Mouse (Mus musculus) liver, embryonic 11.5 days (tissue): ENCODE results near the gene 1700125H20Rik. TPM values are rescaled to one million over a fixed set of nuclear protein-coding genes. Genes with fewer than 3 reads are reported as not detected.
"Not testable (repeated sequence)": the region's sequence is repeated elsewhere in the genome, so short reads cannot be mapped to it uniquely, and the experiment has no call there.

Experiments used
- ATAC-seq: fragments of 200-750 bp; cut with Nextera tagmentation; replicated peaks from 2 replicates; pipeline ENCODE4 v1.8.0; 2017; ENCODE audit warnings: moderate number of reproducible peaks, mild to moderate bottlenecking, moderate TSS enrichment, moderate library complexity; ENCODE audit not compliant: low FRiP score
- DNase-seq: peaks from one replicate; pipeline ENCODE4 v3.0.0-alpha.2; 2017; ENCODE audit warnings: low spot score
- H3K27ac ChIP-seq: fragments of 300-500 bp; sonication (generic); 2 replicates; pipeline ENCODE4 v1.5.1; 2014; ENCODE audit warnings: mild to moderate bottlenecking, low read depth, low read length, control low read depth
- H3K27me3 ChIP-seq: fragments of 300-500 bp; sonication (generic); replicated peaks from 2 replicates; pipeline ENCODE4 v1.6.1; 2014; ENCODE audit warnings: low read length, mixed read lengths; ENCODE audit not compliant: control insufficient read depth, insufficient read depth
- H3K36me3 ChIP-seq: fragments of 300-500 bp; sonication (generic); 2 replicates; pipeline ENCODE4 v1.6.1; 2014; ENCODE audit warnings: mild to moderate bottlenecking, low read length, moderate library complexity, mixed read lengths; ENCODE audit not compliant: control insufficient read depth, insufficient read depth
- H3K4me1 ChIP-seq: fragments of 300-500 bp; sonication (generic); replicated peaks from 2 replicates; pipeline ENCODE4 v1.6.1; 2014; ENCODE audit warnings: low read length, mixed read lengths; ENCODE audit not compliant: control insufficient read depth, insufficient read depth
- H3K4me2 ChIP-seq: fragments of 300-500 bp; sonication (generic); 2 replicates; pipeline ENCODE4 v1.6.1; 2014; ENCODE audit warnings: mild to moderate bottlenecking, control low read depth, moderate library complexity
- H3K4me3 ChIP-seq: fragments of 300-500 bp; sonication (generic); 2 replicates; pipeline ENCODE4 v1.5.1; 2014; ENCODE audit warnings: low read depth, low read length, control low read depth
- H3K9ac ChIP-seq: fragments of 300-500 bp; sonication (generic); 2 replicates; pipeline ENCODE4 v1.6.1; 2014; ENCODE audit warnings: low read depth, low read length, control low read depth
- H3K9me3 ChIP-seq: fragments of 300-500 bp; sonication (generic); 2 replicates; pipeline ENCODE4 v1.6.1; 2016; ENCODE audit warnings: low read length, inconsistent platforms, mixed read lengths; ENCODE audit not compliant: control insufficient read depth
- WGBS: fragments of 180-500 bp; shearing (Covaris S2); extraction: QIAGEN DNeasy Blood & Tissue Kit; methylation state at CpG from one replicate; pipeline ENCODE4 v1.1.7; 2014; 5-methylcytosine and 5-hydroxymethylcytosine counted together
- polyA plus RNA-seq: library from polyadenylated mRNA; unstranded; fragments of >200 nt; fragmentation: Nextera tagmentation; extraction: Ambion mirVana; gene quantifications from 2 replicates; pipeline ENCODE4 v1.2.1, GENCODE M21; 2014

The 1700125H20Rik gene
- polyA plus RNA-seq, 1 experiment from 2014 or later: 0.26 TPM

DNA sequence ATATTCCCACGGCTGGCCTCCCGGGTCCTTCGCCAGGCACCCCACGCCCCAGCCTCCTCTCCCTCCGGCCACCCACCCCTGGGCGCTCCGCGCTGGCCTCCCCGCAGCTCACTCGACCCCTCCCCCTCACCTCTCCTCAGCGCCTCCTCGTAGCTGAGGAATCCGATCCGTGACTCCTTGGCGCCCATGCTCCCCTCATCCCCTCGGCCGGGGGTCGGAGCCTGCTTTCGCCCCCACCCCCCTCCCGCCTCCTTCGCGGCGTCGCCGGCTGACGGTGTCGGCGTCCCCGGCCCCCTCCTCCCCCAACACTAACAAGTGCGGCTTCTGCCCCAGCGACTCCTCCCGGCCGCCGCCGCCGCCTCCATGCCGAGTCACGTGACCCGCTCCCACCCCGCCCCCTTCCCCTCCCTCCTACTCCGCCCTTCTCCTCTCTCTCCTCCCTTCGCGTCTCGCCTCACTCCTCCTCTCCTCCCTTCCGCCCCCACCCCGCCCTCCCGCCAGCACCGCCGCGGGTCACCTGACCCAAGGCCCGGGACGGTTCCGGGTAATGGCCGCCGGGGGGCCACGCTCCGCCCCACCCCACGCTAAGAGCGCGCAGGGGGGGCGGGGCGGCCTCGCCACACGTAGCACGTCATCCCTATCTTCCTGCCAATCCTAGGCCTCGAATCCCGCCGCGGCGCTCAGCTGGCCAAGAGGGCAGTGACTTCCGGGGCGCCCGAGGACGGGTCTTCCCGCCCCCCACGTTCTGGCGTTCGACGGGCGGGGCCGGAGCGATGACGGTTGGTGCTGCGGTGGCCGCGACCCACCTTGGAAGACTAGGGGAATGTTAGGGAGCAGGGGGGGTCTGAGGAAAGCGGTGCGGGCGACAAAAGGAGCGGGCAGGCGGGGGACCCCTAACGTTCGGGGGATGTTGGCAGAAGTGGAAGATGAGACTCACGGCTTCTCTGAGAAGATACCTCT, 30.3 kb upstream of the 1700125H20Rik start, which contains the start of gene Usp32:
Gene Usp32 (minus strand): TSS at position 581 of the 960 bp plus-strand sequence.
- no peaks in the 10 kb centered on the region for H3K9me3 ChIP-seq
- no peaks in the 10 kb centered on the region for H3K36me3 ChIP-seq
- H3K4me2 ChIP-seq: peak within 1 kb of the TSS; percentile 86
- peak within 1 kb of the TSS; percentile 83 for H3K27ac ChIP-seq
- H3K27me3 ChIP-seq: no peaks in the 10 kb centered on the region
- DNase-seq (peak; percentile 98), ATAC-seq (peak; percentile 97)
- WGBS: under 1% methylated on average over 91 of the region's 94 CpGs
- peaks cover 3% of the 10 kb centered on the region for H3K4me1 ChIP-seq
- H3K4me3 ChIP-seq: peak within 1 kb of the TSS; percentile 96
- peak within 1 kb of the TSS; percentile 90 for H3K9ac ChIP-seq

GRCm38 (mm10) chr11:85152256-85152930, 17.8 kb upstream of the 1700125H20Rik start:
- 85% methylated on average over 2 of the region's 2 CpGs for WGBS
- Histone ChIP-seq H3K36me3 (no peaks in the 10 kb centered on the region), H3K4me1 (no peaks in the 10 kb centered on the region), H3K27ac (no peak overlapping the region), H3K4me3 (no peak overlapping the region), H3K27me3 (no peaks in the 10 kb centered on the region), H3K9me3 (no peaks in the 10 kb centered on the region), H3K4me2 (no peak overlapping the region), H3K9ac (no peak overlapping the region)
- DNase-seq (no peak), ATAC-seq (no peak)

GRCm38 (mm10) chr11:85157301-85157700, 12.9 kb upstream of the 1700125H20Rik start:
- no peaks in the 10 kb centered on the region for H3K9me3 ChIP-seq
- no peaks in the 10 kb centered on the region for H3K4me1 ChIP-seq
- no peak overlapping the region for H3K27ac ChIP-seq
- no peak overlapping the region for H3K4me2 ChIP-seq
- H3K27me3 ChIP-seq: no peaks in the 10 kb centered on the region
- H3K36me3 ChIP-seq: no peaks in the 10 kb centered on the region
- no peak overlapping the region for H3K9ac ChIP-seq
- H3K4me3 ChIP-seq: no peak overlapping the region
- DNase-seq: no peak
- ATAC-seq: no peak
- WGBS: 68% methylated on average over 2 of the region's 2 CpGs

- H3K4me3 ChIP-seq, H3K27me3 ChIP-seq, H3K4me1 ChIP-seq, H3K36me3 ChIP-seq, H3K9ac ChIP-seq, DNase-seq, H3K27ac ChIP-seq, H3K4me2 ChIP-seq, H3K9me3 ChIP-seq, ATAC-seq: not testable (repeated sequence)
- 65% methylated on average over 1 of the region's 1 CpGs for WGBS
Measured at GRCm38 (mm10) chr11:85163014-85163413, 7.2 kb upstream of the 1700125H20Rik start.

DNA sequence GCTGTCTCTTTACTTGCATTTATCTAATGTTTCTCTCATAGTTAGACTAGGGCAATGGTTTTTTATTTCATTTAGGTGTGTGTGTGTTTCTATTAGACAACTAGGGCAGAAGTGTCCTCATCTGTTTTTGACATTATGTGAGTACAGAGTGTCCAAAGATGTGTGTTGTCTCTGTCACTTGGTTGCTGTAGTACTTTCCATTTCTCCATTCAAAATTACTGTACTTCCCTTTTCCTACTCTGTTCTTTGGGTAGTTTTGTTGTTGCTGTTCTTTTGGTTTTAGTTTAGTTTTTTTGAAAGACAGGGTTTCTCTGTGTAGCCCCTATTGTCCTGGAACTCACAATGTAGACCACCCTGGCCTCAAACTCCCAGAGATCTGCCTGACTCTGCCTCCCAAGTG, 5.8 kb upstream of the 1700125H20Rik start:
- no peak overlapping the region for H3K27ac ChIP-seq
- H3K4me1 ChIP-seq: no peaks in the 10 kb centered on the region
- no peaks in the 10 kb centered on the region for H3K9me3 ChIP-seq
- H3K4me3 ChIP-seq: no peak overlapping the region
- ATAC-seq: no peak
- no peaks in the 10 kb centered on the region for H3K36me3 ChIP-seq
- H3K9ac ChIP-seq: no peak overlapping the region
- no peaks in the 10 kb centered on the region for H3K27me3 ChIP-seq
- no peak overlapping the region for H3K4me2 ChIP-seq
- no peak for DNase-seq

- no peak for DNase-seq
- no peak for ATAC-seq
- Histone ChIP-seq H3K4me3 (no peak overlapping the region), H3K9me3 (no peaks in the 10 kb centered on the region), H3K4me1 (peaks cover 7% of the 10 kb centered on the region), H3K36me3 (no peaks in the 10 kb centered on the region), H3K9ac (no peak overlapping the region), H3K27me3 (no peaks in the 10 kb centered on the region), H3K27ac (no peak overlapping the region), H3K4me2 (no peak overlapping the region)
- WGBS: 70% methylated on average over 1 of the region's 1 CpGs
Measured at GRCm38 (mm10) chr11:85167503-85167902, 2.7 kb upstream of the 1700125H20Rik start.

- no peak overlapping the region for H3K27ac ChIP-seq
- H3K4me2 ChIP-seq: peak overlapping the region; percentile 60
- H3K4me1 ChIP-seq: peaks cover 7% of the 10 kb centered on the region
- no peaks in the 10 kb centered on the region for H3K36me3 ChIP-seq
- ATAC-seq: no peak
- DNase-seq: no peak
- no peaks in the 10 kb centered on the region for H3K9me3 ChIP-seq
- no peak overlapping the region for H3K4me3 ChIP-seq
- 59% methylated on average over 2 of the region's 2 CpGs for WGBS
- peak overlapping the region; percentile 26; the same call in 1 of the 2 replicates for H3K9ac ChIP-seq
- H3K27me3 ChIP-seq: no peaks in the 10 kb centered on the region; the same call in 1 of the 2 replicates
Measured at GRCm38 (mm10) chr11:85170833-85171232, 629 bp downstream of the 1700125H20Rik start.

DNA sequence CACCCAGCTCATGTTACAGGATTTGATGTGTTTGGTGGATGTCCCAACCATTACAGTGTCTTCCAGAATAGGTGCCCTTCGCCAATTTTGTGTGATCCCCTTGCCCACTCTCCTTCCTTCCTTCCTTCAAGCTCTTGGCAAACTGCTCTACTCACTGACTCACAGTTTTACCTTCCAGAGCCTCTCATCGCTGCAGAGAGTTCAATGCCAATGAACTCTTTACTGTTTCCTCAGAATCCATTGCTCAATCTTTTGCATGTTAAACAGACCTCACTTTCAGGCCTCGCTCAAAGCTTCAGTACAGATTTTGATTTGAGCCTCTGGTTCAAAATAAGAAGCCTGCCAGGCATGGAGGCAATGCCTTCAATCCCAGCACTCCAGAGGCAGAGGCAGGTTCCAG, 5.7 kb downstream of the 1700125H20Rik start:
- ATAC-seq (no peak), DNase-seq (no peak)
- no peaks in the 10 kb centered on the region; the same call in 1 of the 2 replicates for H3K27me3 ChIP-seq
- no peaks in the 10 kb centered on the region for H3K9me3 ChIP-seq
- no peak overlapping the region for H3K9ac ChIP-seq
- H3K4me2 ChIP-seq: no peak overlapping the region
- H3K4me3 ChIP-seq: no peak overlapping the region
- H3K4me1 ChIP-seq: no peaks in the 10 kb centered on the region
- H3K27ac ChIP-seq: no peak overlapping the region
- WGBS: 74% methylated on average over 3 of the region's 3 CpGs
- H3K36me3 ChIP-seq: no peaks in the 10 kb centered on the region
